In the genomic region with DNA sequence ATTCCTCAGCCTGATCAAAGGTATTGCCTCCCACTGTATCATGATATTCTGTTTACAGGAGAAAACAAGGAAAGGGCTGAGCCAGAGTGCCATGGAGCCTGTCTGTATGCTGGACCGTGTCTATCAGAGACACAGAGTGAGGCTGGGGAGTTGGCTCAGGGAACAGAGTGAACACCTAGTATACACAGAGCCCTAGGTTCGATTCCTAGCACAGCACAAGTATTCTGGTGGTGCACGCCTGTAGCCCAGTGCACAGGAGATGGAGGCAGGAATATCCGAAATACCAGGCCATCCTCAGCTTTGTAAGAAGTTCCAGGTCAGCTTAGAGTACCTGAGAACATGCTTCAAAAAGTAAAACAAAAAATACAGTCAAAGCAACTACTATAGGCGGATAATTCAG, we compare ENCODE assay signal across 29 mouse cellular contexts.
"Had no signal": no experiment of that assay in that cellular context is flagged by ENCODE, and none has a peak within 500 bp of the region (broad histone marks: within the 10 kb centered on the region; RNA-seq: fewer than 3 reads in every experiment).

No protein-coding gene starts in this region.

- H3K9ac ChIP-seq: heart, embryonic 13.5 days; heart, embryonic 15.5 days; hindbrain, embryonic 12.5 days; hindbrain, embryonic 14.5 days; limb, embryonic 12.5 days; liver, embryonic 13.5 days; liver, embryonic 15.5 days; liver, postnatal 0 days had no signal

- H3K27ac ChIP-seq: gastrocnemius, adult 2 months; heart, adult 2 months; heart, embryonic 13.5 days; heart, embryonic 15.5 days; hindbrain, embryonic 10.5 days; hindbrain, embryonic 12.5 days; hindbrain, embryonic 14.5 days; layer of hippocampus, adult 2 months; left cerebral cortex, adult 2 months; limb, embryonic 10.5 days; limb, embryonic 12.5 days; liver, embryonic 13.5 days; liver, embryonic 15.5 days had no signal

- H3K27me3 ChIP-seq: heart, embryonic 13.5 days; heart, embryonic 15.5 days; hindbrain, embryonic 12.5 days; limb, embryonic 12.5 days; liver, embryonic 13.5 days; liver, embryonic 15.5 days had no signal

- H3K9me3 ChIP-seq: heart, embryonic 13.5 days; heart, embryonic 15.5 days; hindbrain, embryonic 10.5 days; hindbrain, embryonic 12.5 days; limb, embryonic 10.5 days; liver, embryonic 13.5 days; liver, embryonic 15.5 days had no signal

- ATAC-seq: hindbrain, embryonic 16.5 days; inflammation-experienced regulatory T-cells, adult 6 months; intestine, postnatal 0 days; liver, postnatal 0 days had no signal

- H3K4me2 ChIP-seq: heart, embryonic 11.5 days; heart, embryonic 13.5 days; heart, embryonic 15.5 days; hindbrain, embryonic 12.5 days; hindbrain, embryonic 14.5 days; limb, embryonic 12.5 days; liver, embryonic 11.5 days; liver, embryonic 13.5 days; liver, embryonic 15.5 days had no signal

- H3K36me3 ChIP-seq: heart, embryonic 13.5 days; heart, embryonic 15.5 days; hindbrain, embryonic 10.5 days; hindbrain, embryonic 12.5 days; limb, embryonic 10.5 days; limb, embryonic 12.5 days; liver, embryonic 13.5 days; liver, embryonic 15.5 days had no signal

- H3K4me1 ChIP-seq: heart, embryonic 13.5 days; heart, embryonic 15.5 days; hindbrain, embryonic 10.5 days; hindbrain, embryonic 12.5 days; limb, embryonic 10.5 days; limb, embryonic 12.5 days had no signal

- DNase-seq: gastrocnemius, adult 2 months; gastrocnemius, postnatal 10 days; gastrocnemius, postnatal 25 days; heart, adult 2 months; heart, postnatal 14 days; heart, postnatal 36 days; kidney, adult 18-20 months; kidney, adult 8-10 months; kidney, postnatal 10 days; kidney, postnatal 25 days; kidney, postnatal 4 days; liver; liver, embryonic 13.5 days; liver, postnatal 0 days had no signal

- H3K4me3 ChIP-seq: gastrocnemius, adult 2 months; heart, adult 2 months; heart, embryonic 13.5 days; heart, embryonic 15.5 days; hindbrain, embryonic 10.5 days; hindbrain, embryonic 12.5 days; layer of hippocampus, adult 2 months; left cerebral cortex, adult 2 months; limb, embryonic 10.5 days; limb, embryonic 12.5 days; liver, embryonic 13.5 days; liver, embryonic 15.5 days had no signal
